Mouse (Mus musculus): ENCODE data around the gene Pou2f1. TPM values are rescaled to one million over a fixed set of nuclear protein-coding genes. Genes with fewer than 3 reads are reported as not detected.

Gene Pou2f1
- total and polyA plus RNA-seq, 2 experiments, result 3.6 to 5.8 TPM

GRCm38 (mm10) chr1:166045060-166045893 lies 42.8 kb upstream of the Pou2f1 start:
- no peak overlapping the region for H3K27ac ChIP-seq (replicated peaks; ENCODE audit: insufficient read depth, low read depth, low read length)
- H3K4me3 ChIP-seq (ENCODE audit: insufficient read depth, low read depth, low read length), result no peak overlapping the region
- peaks cover 13% of the 10 kb centered on the region; the same call in 1 of the 2 replicates for H3K4me1 ChIP-seq (ENCODE audit: control insufficient read depth, insufficient read depth, low read length)
- WGBS, result 65% methylated on average over 14 of the region's 14 CpGs
- DNase-seq (ENCODE audit: extremely low read depth, low read depth, low spot score), result no peak
- H3K36me3 ChIP-seq (ENCODE audit: control insufficient read depth, insufficient read depth, low read length), result no peaks in the 10 kb centered on the region
- TF ChIP-seq POLR2A (IDR thresholded peaks at IDR 0.05; ENCODE audit: extremely low read depth, insufficient read depth, low read length) (no peak), CTCF (IDR thresholded peaks at IDR 0.05; ENCODE audit: low read depth, low read length) (no peak)
- no peaks in the 10 kb centered on the region for H3K79me2 ChIP-seq (ENCODE audit: control insufficient read depth, insufficient read depth, low read length)
- H3K27me3 ChIP-seq (ENCODE audit: control insufficient read depth, insufficient read depth, low read length), result no peaks in the 10 kb centered on the region
- no peak overlapping the region for H3K9ac ChIP-seq (ENCODE audit: low read depth, low read length)

GRCm38 (mm10) chr1:166043451-166044149 lies 41.1 kb upstream of the Pou2f1 start:
- no peak for DNase-seq (ENCODE audit: extremely low read depth, low read depth, low spot score)
- 60% methylated on average over 21 of the region's 21 CpGs for WGBS
- no peaks in the 10 kb centered on the region for H3K79me2 ChIP-seq (ENCODE audit: control insufficient read depth, insufficient read depth, low read length)

GRCm38 (mm10) chr1:166041501-166041900 lies 39.0 kb upstream of the Pou2f1 start:
- no peak for DNase-seq (ENCODE audit: extremely low read depth, low read depth, low spot score)
- no peaks in the 10 kb centered on the region for H3K4me1 ChIP-seq (ENCODE audit: control insufficient read depth, insufficient read depth, low read length)
- 80% methylated on average over 1 of the region's 1 CpGs for WGBS
- H3K36me3 ChIP-seq (ENCODE audit: control insufficient read depth, insufficient read depth, low read length), result no peaks in the 10 kb centered on the region
- no peaks in the 10 kb centered on the region for H3K27me3 ChIP-seq (ENCODE audit: control insufficient read depth, insufficient read depth, low read length)
- no peak for TF ChIP-seq CTCF (IDR thresholded peaks at IDR 0.05; ENCODE audit: low read depth, low read length)
- TF ChIP-seq POLR2A (IDR thresholded peaks at IDR 0.05; ENCODE audit: extremely low read depth, insufficient read depth, low read length), result no peak
- no peak overlapping the region for H3K27ac ChIP-seq (replicated peaks; ENCODE audit: insufficient read depth, low read depth, low read length)
- H3K4me3 ChIP-seq (ENCODE audit: insufficient read depth, low read depth, low read length), result no peak overlapping the region
- no peaks in the 10 kb centered on the region for H3K79me2 ChIP-seq (ENCODE audit: control insufficient read depth, insufficient read depth, low read length)
- H3K9ac ChIP-seq (ENCODE audit: low read depth, low read length), result no peak overlapping the region

More at GRCm38 (mm10) chr1:166043451-166044149, 41.1 kb upstream of the Pou2f1 start:
- H3K27ac ChIP-seq (replicated peaks; ENCODE audit: insufficient read depth, low read depth, low read length), result no peak overlapping the region
- H3K9ac ChIP-seq (ENCODE audit: low read depth, low read length), result no peak overlapping the region
- TF ChIP-seq POLR2A (IDR thresholded peaks at IDR 0.05; ENCODE audit: extremely low read depth, insufficient read depth, low read length) (no peak), CTCF (IDR thresholded peaks at IDR 0.05; ENCODE audit: low read depth, low read length) (no peak)
- no peaks in the 10 kb centered on the region for H3K36me3 ChIP-seq (ENCODE audit: control insufficient read depth, insufficient read depth, low read length)
- no peaks in the 10 kb centered on the region for H3K27me3 ChIP-seq (ENCODE audit: control insufficient read depth, insufficient read depth, low read length)
- H3K4me1 ChIP-seq (ENCODE audit: control insufficient read depth, insufficient read depth, low read length), result peaks cover 11% of the 10 kb centered on the region; the same call in 1 of the 2 replicates
- H3K4me3 ChIP-seq (ENCODE audit: insufficient read depth, low read depth, low read length), result no peak overlapping the region

GRCm38 (mm10) chr1:166038731-166039332 lies 36.4 kb upstream of the Pou2f1 start:
- no peak for TF ChIP-seq POLR2A (IDR thresholded peaks at IDR 0.05; ENCODE audit: extremely low read depth, insufficient read depth, low read length)
- Histone ChIP-seq H3K4me1 (ENCODE audit: control insufficient read depth, insufficient read depth, low read length) (no peaks in the 10 kb centered on the region), H3K9ac (ENCODE audit: low read depth, low read length) (no peak overlapping the region), H3K27ac (replicated peaks; ENCODE audit: insufficient read depth, low read depth, low read length) (no peak overlapping the region), H3K79me2 (ENCODE audit: control insufficient read depth, insufficient read depth, low read length) (no peaks in the 10 kb centered on the region), H3K4me3 (ENCODE audit: insufficient read depth, low read depth, low read length) (no peak overlapping the region), H3K36me3 (ENCODE audit: control insufficient read depth, insufficient read depth, low read length) (no peaks in the 10 kb centered on the region), H3K27me3 (ENCODE audit: control insufficient read depth, insufficient read depth, low read length) (no peaks in the 10 kb centered on the region)
- 93% methylated on average over 2 of the region's 2 CpGs for WGBS
- DNase-seq (ENCODE audit: extremely low read depth, low read depth, low spot score), result no peak

GRCm38 (mm10) chr1:166035045-166035444 lies 32.6 kb upstream of the Pou2f1 start:
- Histone ChIP-seq H3K79me2 (ENCODE audit: control insufficient read depth, insufficient read depth, low read length) (no peaks in the 10 kb centered on the region), H3K27ac (replicated peaks; ENCODE audit: insufficient read depth, low read depth, low read length) (no peak overlapping the region), H3K27me3 (ENCODE audit: control insufficient read depth, insufficient read depth, low read length) (no peaks in the 10 kb centered on the region), H3K4me3 (ENCODE audit: insufficient read depth, low read depth, low read length) (no peak overlapping the region), H3K9ac (ENCODE audit: low read depth, low read length) (no peak overlapping the region), H3K36me3 (ENCODE audit: control insufficient read depth, insufficient read depth, low read length) (no peaks in the 10 kb centered on the region), H3K4me1 (ENCODE audit: control insufficient read depth, insufficient read depth, low read length) (peaks cover 3% of the 10 kb centered on the region; the same call in 1 of the 2 replicates)
- no peak for DNase-seq (ENCODE audit: extremely low read depth, low read depth, low spot score)
- TF ChIP-seq CTCF (IDR thresholded peaks at IDR 0.05; ENCODE audit: low read depth, low read length) (no peak), POLR2A (IDR thresholded peaks at IDR 0.05; ENCODE audit: extremely low read depth, insufficient read depth, low read length) (no peak)
- WGBS, result 69% methylated on average over 5 of the region's 5 CpGs

All from liver, adult 2 months (tissue).